Mouse (Mus musculus) kidney, embryonic 15.5 days (tissue): ENCODE measurements around the gene Gm11639. TPM values are rescaled to one million over a fixed set of nuclear protein-coding genes. Genes with fewer than 3 reads are reported as not detected.
"Not testable (repeated sequence)": the region's sequence is repeated elsewhere in the genome, so short reads cannot be mapped to it uniquely, and the experiment has no call there.

Source experiments
- ATAC-seq: fragments of 200-750 bp; cut with Nextera tagmentation; replicated peaks from 2 replicates; pipeline ENCODE4 v1.8.0; 2017; ENCODE audit warnings: moderate TSS enrichment; ENCODE audit not compliant: low FRiP score
- H3K27ac ChIP-seq: fragments of 300-500 bp; sonication (generic); 2 replicates; pipeline ENCODE4 v1.5.1; 2015; ENCODE audit warnings: mild to moderate bottlenecking, inconsistent platforms
- H3K27me3 ChIP-seq: fragments of 300-500 bp; sonication (generic); 2 replicates; pipeline ENCODE4 v1.6.1; 2015; ENCODE audit warnings: inconsistent platforms
- H3K36me3 ChIP-seq: fragments of 300-500 bp; sonication (generic); 2 replicates; pipeline ENCODE4 v1.6.1; 2015; ENCODE audit warnings: inconsistent platforms
- H3K4me1 ChIP-seq: fragments of 300-500 bp; sonication (generic); 2 replicates; pipeline ENCODE4 v1.6.1; 2015; ENCODE audit warnings: inconsistent platforms
- H3K4me2 ChIP-seq: fragments of 300-500 bp; sonication (generic); 2 replicates; pipeline ENCODE4 v1.6.1; 2015; ENCODE audit warnings: moderate library complexity, mild to moderate bottlenecking, inconsistent platforms
- H3K4me3 ChIP-seq: fragments of 300-500 bp; sonication (generic); replicated peaks from 2 replicates; pipeline ENCODE4 v1.5.1; 2015; ENCODE audit warnings: mild to moderate bottlenecking, inconsistent platforms
- H3K9ac ChIP-seq: fragments of 300-500 bp; sonication (generic); 2 replicates; pipeline ENCODE4 v1.6.1; 2015; ENCODE audit warnings: mild to moderate bottlenecking, inconsistent platforms
- H3K9me3 ChIP-seq: fragments of 300-500 bp; sonication (generic); replicated peaks from 2 replicates; pipeline ENCODE4 v1.6.1; 2016; ENCODE audit warnings: inconsistent platforms
- WGBS: fragments of 180-500 bp; shearing (Covaris S2); methylation state at CpG from one replicate; pipeline ENCODE4 v1.1.7; 2015; ENCODE audit warnings: mixed read lengths; 5-methylcytosine and 5-hydroxymethylcytosine counted together
- polyA plus RNA-seq: library from polyadenylated mRNA; unstranded; fragments of >200 nt; fragmentation: Nextera tagmentation; extraction: Ambion mirVana; gene quantifications from 2 replicates; pipeline ENCODE4 v1.2.1, GENCODE M21; 2015

Gene Gm11639
- polyA plus RNA-seq, 1 experiment from 2014 or later, result 0.30 TPM

GRCm38 (mm10) chr11:105009232-105009631 is 323.7 kb downstream of the Gm11639 start:
- WGBS, result 72% methylated on average over 2 of the region's 2 CpGs
- Histone ChIP-seq H3K36me3 (no peaks in the 10 kb centered on the region), H3K4me3 (no peak overlapping the region), H3K27ac (no peak overlapping the region), H3K9me3 (no peaks in the 10 kb centered on the region), H3K4me2 (no peak overlapping the region), H3K9ac (no peak overlapping the region), H3K4me1 (no peaks in the 10 kb centered on the region), H3K27me3 (no peaks in the 10 kb centered on the region)
- ATAC-seq, result no peak

- H3K9me3 ChIP-seq, result no peaks in the 10 kb centered on the region
- H3K4me3 ChIP-seq, result no peak overlapping the region
- no peaks in the 10 kb centered on the region for H3K36me3 ChIP-seq
- WGBS, result 73% methylated on average over 7 of the region's 7 CpGs
- H3K27ac ChIP-seq, result no peak overlapping the region
- no peak for ATAC-seq
- H3K4me2 ChIP-seq, result no peak overlapping the region
- H3K9ac ChIP-seq, result no peak overlapping the region
- H3K4me1 ChIP-seq, result no peaks in the 10 kb centered on the region
- no peaks in the 10 kb centered on the region for H3K27me3 ChIP-seq
Observed at GRCm38 (mm10) chr11:105021071-105021470, 335.6 kb downstream of the Gm11639 start.

GRCm38 (mm10) chr11:105028744-105029348 is 343.3 kb downstream of the Gm11639 start:
- ATAC-seq, result peak; percentile 49; the same call in 1 of the 2 replicates
- H3K27ac ChIP-seq, result no peak overlapping the region
- no peak overlapping the region for H3K4me3 ChIP-seq
- WGBS, result 36% methylated on average over 6 of the region's 6 CpGs
- H3K9me3 ChIP-seq, result no peaks in the 10 kb centered on the region
- H3K9ac ChIP-seq, result no peak overlapping the region
- no peaks in the 10 kb centered on the region for H3K4me1 ChIP-seq
- H3K36me3 ChIP-seq, result no peaks in the 10 kb centered on the region
- no peak overlapping the region for H3K4me2 ChIP-seq
- no peaks in the 10 kb centered on the region for H3K27me3 ChIP-seq

- no peak for ATAC-seq
- Histone ChIP-seq H3K27me3 (no peaks in the 10 kb centered on the region), H3K9ac (no peak overlapping the region), H3K4me1 (no peaks in the 10 kb centered on the region), H3K36me3 (no peaks in the 10 kb centered on the region), H3K4me2 (no peak overlapping the region), H3K9me3 (no peaks in the 10 kb centered on the region), H3K4me3 (no peak overlapping the region), H3K27ac (no peak overlapping the region)
- 81% methylated on average over 8 of the region's 8 CpGs for WGBS
Observed at GRCm38 (mm10) chr11:105029525-105029924, 344.0 kb downstream of the Gm11639 start.

- no peak overlapping the region for H3K27ac ChIP-seq
- H3K9me3 ChIP-seq, result no peaks in the 10 kb centered on the region
- H3K4me2 ChIP-seq, result no peak overlapping the region
- H3K27me3 ChIP-seq, result no peaks in the 10 kb centered on the region
- no peaks in the 10 kb centered on the region for H3K36me3 ChIP-seq
- no peak overlapping the region for H3K9ac ChIP-seq
- no peak for ATAC-seq
- H3K4me3 ChIP-seq, result no peak overlapping the region
- no peaks in the 10 kb centered on the region for H3K4me1 ChIP-seq
- 83% methylated on average over 6 of the region's 6 CpGs for WGBS
Observed at GRCm38 (mm10) chr11:105030229-105030628, 344.7 kb downstream of the Gm11639 start.

DNA sequence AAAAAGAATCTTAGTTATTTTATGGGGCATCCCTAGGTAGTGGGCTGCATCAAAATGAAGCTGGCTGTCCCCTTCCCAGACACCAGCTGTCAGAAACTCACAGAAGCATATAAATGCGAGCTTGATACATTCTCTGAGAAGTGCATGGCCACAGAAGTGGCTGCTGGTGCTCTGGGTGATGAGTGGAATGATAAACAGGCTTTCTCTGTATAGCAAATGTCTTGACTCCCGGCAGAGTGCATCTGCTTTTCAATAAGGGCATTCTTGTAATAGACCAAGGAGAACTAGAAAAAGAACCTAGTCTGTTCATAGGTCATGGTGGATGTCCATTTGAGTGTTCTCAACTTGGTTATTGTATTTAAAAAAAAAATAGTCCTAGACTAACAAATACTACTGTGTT is 345.6 kb downstream of the Gm11639 start:
- 76% methylated on average over 2 of the region's 2 CpGs for WGBS
- H3K4me2 ChIP-seq, result no peak overlapping the region
- H3K36me3 ChIP-seq, result no peaks in the 10 kb centered on the region
- no peaks in the 10 kb centered on the region for H3K4me1 ChIP-seq
- H3K4me3 ChIP-seq, result no peak overlapping the region
- no peak for ATAC-seq
- H3K27me3 ChIP-seq, result no peaks in the 10 kb centered on the region
- H3K27ac ChIP-seq, result no peak overlapping the region
- H3K9me3 ChIP-seq, result no peaks in the 10 kb centered on the region
- no peak overlapping the region for H3K9ac ChIP-seq

- Histone ChIP-seq H3K27ac (no peak overlapping the region), H3K27me3 (no peaks in the 10 kb centered on the region), H3K9me3 (no peaks in the 10 kb centered on the region), H3K9ac (no peak overlapping the region), H3K36me3 (no peaks in the 10 kb centered on the region), H3K4me2 (no peak overlapping the region), H3K4me3 (no peak overlapping the region), H3K4me1 (no peaks in the 10 kb centered on the region)
- WGBS, result 92% methylated on average over 1 of the region's 1 CpGs
- no peak for ATAC-seq
Observed at GRCm38 (mm10) chr11:105035081-105035480, 349.6 kb downstream of the Gm11639 start.

GRCm38 (mm10) chr11:105063292-105063691 is 377.8 kb downstream of the Gm11639 start, which contains the start of gene Efcab3:
Efcab3 (plus strand) TSS chr11:105063592.
- no peaks in the 10 kb centered on the region for H3K4me1 ChIP-seq
- H3K9me3 ChIP-seq, result no peaks in the 10 kb centered on the region
- no peak within 1 kb of the TSS for H3K4me3 ChIP-seq
- H3K4me2 ChIP-seq, result no peak within 1 kb of the TSS
- no peak within 1 kb of the TSS for H3K27ac ChIP-seq
- no peak within 1 kb of the TSS for H3K9ac ChIP-seq
- ATAC-seq, result no peak
- H3K36me3 ChIP-seq, result no peaks in the 10 kb centered on the region
- WGBS, result 92% methylated on average over 5 of the region's 5 CpGs
- no peaks in the 10 kb centered on the region for H3K27me3 ChIP-seq

DNA sequence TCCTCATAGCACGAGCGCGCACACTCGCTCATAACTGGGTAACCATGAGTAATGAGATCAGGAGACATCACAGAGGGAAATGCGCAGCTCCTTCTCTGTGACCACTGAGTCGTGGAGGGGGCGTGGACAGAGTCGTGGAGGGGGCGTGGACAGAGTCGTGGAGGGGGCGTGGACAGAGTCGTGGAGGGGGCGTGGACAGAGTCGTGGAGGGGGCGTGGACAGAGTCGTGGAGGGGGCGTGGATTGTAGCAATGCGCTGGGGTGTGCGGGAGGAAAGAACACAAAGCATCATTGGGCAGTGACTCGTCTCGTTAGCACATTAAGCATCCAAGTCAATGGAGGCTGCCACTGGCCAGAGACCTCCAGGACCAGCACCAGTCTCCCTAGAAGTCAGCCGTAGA is 426.9 kb downstream of the Gm11639 start:
- H3K27ac ChIP-seq, H3K36me3 ChIP-seq, H3K9ac ChIP-seq, H3K4me1 ChIP-seq, H3K27me3 ChIP-seq, H3K9me3 ChIP-seq, H3K4me3 ChIP-seq: not testable (repeated sequence)
- ATAC-seq, result 0 out of 2 replicates have a peak, but pooled peaks have one; percentile 29
- WGBS, result 78% methylated on average over 22 of the region's 22 CpGs
- 0 out of 2 replicates have a peak overlapping the region, but pooled peaks have one; percentile 1 for H3K4me2 ChIP-seq

DNA sequence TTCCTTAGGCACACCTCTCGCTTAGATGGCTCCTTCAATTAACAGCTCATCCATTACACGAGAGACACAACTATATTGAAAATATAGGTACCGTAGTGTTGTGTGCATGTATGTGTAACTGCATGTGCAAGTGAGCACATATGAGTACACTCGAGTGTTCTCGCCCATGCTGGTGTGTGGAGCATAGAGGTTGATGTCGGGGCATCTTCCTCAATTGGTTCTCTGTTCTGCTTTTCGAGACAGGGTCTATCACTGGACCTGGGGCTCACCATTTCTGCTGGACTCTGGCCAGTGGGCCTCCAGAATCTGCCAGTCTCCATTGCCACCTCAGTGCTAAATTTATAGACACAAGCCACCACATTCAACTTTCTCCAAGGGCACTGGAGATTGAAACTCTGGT is 432.3 kb downstream of the Gm11639 start:
- Histone ChIP-seq H3K4me2 (no peak overlapping the region), H3K36me3 (no peaks in the 10 kb centered on the region), H3K4me3 (no peak overlapping the region), H3K27me3 (no peaks in the 10 kb centered on the region), H3K9me3 (no peaks in the 10 kb centered on the region), H3K4me1 (no peaks in the 10 kb centered on the region), H3K27ac (no peak overlapping the region), H3K9ac (no peak overlapping the region)
- 90% methylated on average over 7 of the region's 7 CpGs for WGBS
- ATAC-seq, result no peak

DNA sequence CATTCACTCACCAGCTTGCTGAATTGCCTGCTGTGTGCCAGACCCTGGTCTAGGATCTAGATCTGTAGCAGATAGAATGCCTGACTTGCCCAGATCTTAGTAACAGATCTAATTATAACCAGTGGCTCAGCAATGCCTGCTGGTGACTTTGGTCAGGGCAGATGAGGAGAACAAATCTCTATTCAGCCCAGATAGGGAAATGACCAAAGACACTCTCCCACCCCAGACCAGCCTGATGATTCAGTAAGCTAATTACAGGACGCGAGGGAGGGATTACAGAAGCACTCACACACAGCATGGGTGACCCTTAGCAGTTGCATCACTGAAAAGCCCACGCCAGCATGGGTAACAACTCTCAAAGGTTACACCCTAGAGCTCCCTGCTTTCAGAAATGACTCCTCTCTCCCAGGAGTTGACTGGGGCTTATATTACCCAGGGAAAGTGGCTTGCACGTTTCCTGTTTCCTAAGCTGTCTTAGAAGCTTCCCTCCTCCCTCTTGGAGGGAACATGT is 435.1 kb downstream of the Gm11639 start:
- Histone ChIP-seq H3K9me3 (no peaks in the 10 kb centered on the region), H3K4me3 (no peak overlapping the region), H3K4me2 (no peak overlapping the region), H3K27me3 (no peaks in the 10 kb centered on the region), H3K27ac (no peak overlapping the region), H3K36me3 (no peaks in the 10 kb centered on the region), H3K4me1 (peaks cover 10% of the 10 kb centered on the region; the same call in 1 of the 2 replicates), H3K9ac (no peak overlapping the region)
- WGBS, result 32% methylated on average over 4 of the region's 4 CpGs
- ATAC-seq, result no peak

GRCm38 (mm10) chr11:105121792-105122191 is 436.3 kb downstream of the Gm11639 start:
- not testable (repeated sequence) for H3K9me3 ChIP-seq, H3K27me3 ChIP-seq, H3K36me3 ChIP-seq, ATAC-seq, H3K9ac ChIP-seq, H3K27ac ChIP-seq, H3K4me3 ChIP-seq, H3K4me2 ChIP-seq
- peaks cover 11% of the 10 kb centered on the region; the same call in 1 of the 2 replicates for H3K4me1 ChIP-seq
- WGBS, result 69% methylated on average over 5 of the region's 5 CpGs

- Histone ChIP-seq H3K4me3 (no peak overlapping the region), H3K27me3 (no peaks in the 10 kb centered on the region), H3K4me1 (peaks cover 23% of the 10 kb centered on the region), H3K27ac (no peak overlapping the region), H3K36me3 (peaks cover 3% of the 10 kb centered on the region), H3K9ac (no peak overlapping the region), H3K4me2 (no peak overlapping the region), H3K9me3 (no peaks in the 10 kb centered on the region)
- peak; percentile 69 for ATAC-seq
- 4% methylated on average over 9 of the region's 9 CpGs for WGBS
Observed at GRCm38 (mm10) chr11:105123986-105124385, 438.5 kb downstream of the Gm11639 start.
